Mouse (Mus musculus) adrenal gland, postnatal 4 days (tissue): ENCODE data around the gene Hdgfl2. TPM values are rescaled to one million over a fixed set of nuclear protein-coding genes. Genes with fewer than 3 reads are reported as not detected.

Experiments
- total RNA-seq, 2 experiments: library from RNA; stranded (reverse); gene quantifications; 2 replicates each; pipeline ENCODE4 v1.2.3; 2021

Hdgfl2 gene
- total RNA-seq, 2 experiments from 2014 or later, result 73.1 to 85.1 TPM

Other genes starting within 250 kb of the Hdgfl2 start
- gene Zfp119a, start 200.7 kb upstream of the Hdgfl2 start, total RNA-seq, result 10 to 100 TPM; 11.7 to 13.1 TPM
- 10 to 100 TPM; 10.1 to 11.3 TPM for gene Zfp959, start 187.5 kb upstream of the Hdgfl2 start, total RNA-seq
- 1 to 10 TPM; 7.2 to 8.0 TPM for gene Zfp119b, start 130.1 kb upstream of the Hdgfl2 start, total RNA-seq
- gene Ebi3, start 127.0 kb upstream of the Hdgfl2 start, total RNA-seq, result 1 to 10 TPM; 2.1 to 3.0 TPM
- gene Yju2, start 120.5 kb upstream of the Hdgfl2 start, total RNA-seq, result 10 to 100 TPM; 22.7 to 26.9 TPM
- gene Shd, start 109.2 kb upstream of the Hdgfl2 start, total RNA-seq, result 10 to 100 TPM in 1 of 2 experiments, 1 to 10 TPM in 1; 7.3 to 16.9 TPM
- gene Fsd1, start 93.1 kb upstream of the Hdgfl2 start, total RNA-seq, result 1 to 10 TPM; 4.1 to 9.2 TPM
- gene Stap2, start 74.0 kb upstream of the Hdgfl2 start, total RNA-seq, result 1 to 10 TPM; 9.3 to 9.4 TPM
- gene Mpnd, start 73.9 kb upstream of the Hdgfl2 start, total RNA-seq, result 10 to 100 TPM; 91.6 to 91.9 TPM
- gene Sh3gl1, start 43.0 kb upstream of the Hdgfl2 start, total RNA-seq, result 10 to 100 TPM; 66.3 to 67.4 TPM
- 10 to 100 TPM; 15.6 to 16.2 TPM for gene Chaf1a, start 39.2 kb upstream of the Hdgfl2 start, total RNA-seq
- 10 to 100 TPM; 74.6 to 76.8 TPM for gene Ubxn6, start 4.6 kb upstream of the Hdgfl2 start, total RNA-seq
- 10 to 100 TPM; 29.9 to 37.0 TPM for gene Plin4, start 30.2 kb downstream of the Hdgfl2 start, total RNA-seq
- gene Plin5, start 38.0 kb downstream of the Hdgfl2 start, total RNA-seq, result 10 to 100 TPM; 23.1 to 30.6 TPM
- 10 to 100 TPM in 1 of 2 experiments, 1 to 10 TPM in 1; 5.5 to 10.1 TPM for gene Lrg1, start 42.4 kb downstream of the Hdgfl2 start, total RNA-seq
- 10 to 100 TPM in 1 of 2 experiments, 1 to 10 TPM in 1; 9.6 to 12.2 TPM for gene Sema6b, start 60.7 kb downstream of the Hdgfl2 start, total RNA-seq
- gene Tnfaip8l1, start 82.8 kb downstream of the Hdgfl2 start, total RNA-seq, result 1 to 10 TPM; 8.0 to 9.2 TPM
- gene Mydgf, start 104.3 kb downstream of the Hdgfl2 start, total RNA-seq, result 10 to 100 TPM; 65.9 to 66.3 TPM
- gene Dpp9, start 139.3 kb downstream of the Hdgfl2 start, total RNA-seq, result 10 to 100 TPM; 34.4 to 37.3 TPM
- 10 to 100 TPM; 30.5 to 33.5 TPM for gene Fem1a, start 177.2 kb downstream of the Hdgfl2 start, total RNA-seq
- gene Ticam1, start 197.2 kb downstream of the Hdgfl2 start, total RNA-seq, result 10 to 100 TPM; 21.0 to 22.2 TPM
- 10 to 100 TPM; 83.2 to 87.5 TPM for gene Plin3, start 213.2 kb downstream of the Hdgfl2 start, total RNA-seq
- not detected for gene Arrdc5, start 220.7 kb downstream of the Hdgfl2 start, total RNA-seq
- gene Uhrf1, start 223.7 kb downstream of the Hdgfl2 start, total RNA-seq, result 10 to 100 TPM; 49.3 to 61.2 TPM
- gene Kdm4b, start 246.4 kb downstream of the Hdgfl2 start, total RNA-seq, result 10 to 100 TPM; 50.1 to 54.1 TPM